Mouse (Mus musculus) embryo, embryonic 10.5 days (tissue): ENCODE measurements around the gene Cfap46.

Source experiments
- DNase-seq: peaks from one replicate; pipeline ENCODE4 v3.0.0-alpha.2; 2015; ENCODE audit warnings: low spot score

The Cfap46 gene

DNA sequence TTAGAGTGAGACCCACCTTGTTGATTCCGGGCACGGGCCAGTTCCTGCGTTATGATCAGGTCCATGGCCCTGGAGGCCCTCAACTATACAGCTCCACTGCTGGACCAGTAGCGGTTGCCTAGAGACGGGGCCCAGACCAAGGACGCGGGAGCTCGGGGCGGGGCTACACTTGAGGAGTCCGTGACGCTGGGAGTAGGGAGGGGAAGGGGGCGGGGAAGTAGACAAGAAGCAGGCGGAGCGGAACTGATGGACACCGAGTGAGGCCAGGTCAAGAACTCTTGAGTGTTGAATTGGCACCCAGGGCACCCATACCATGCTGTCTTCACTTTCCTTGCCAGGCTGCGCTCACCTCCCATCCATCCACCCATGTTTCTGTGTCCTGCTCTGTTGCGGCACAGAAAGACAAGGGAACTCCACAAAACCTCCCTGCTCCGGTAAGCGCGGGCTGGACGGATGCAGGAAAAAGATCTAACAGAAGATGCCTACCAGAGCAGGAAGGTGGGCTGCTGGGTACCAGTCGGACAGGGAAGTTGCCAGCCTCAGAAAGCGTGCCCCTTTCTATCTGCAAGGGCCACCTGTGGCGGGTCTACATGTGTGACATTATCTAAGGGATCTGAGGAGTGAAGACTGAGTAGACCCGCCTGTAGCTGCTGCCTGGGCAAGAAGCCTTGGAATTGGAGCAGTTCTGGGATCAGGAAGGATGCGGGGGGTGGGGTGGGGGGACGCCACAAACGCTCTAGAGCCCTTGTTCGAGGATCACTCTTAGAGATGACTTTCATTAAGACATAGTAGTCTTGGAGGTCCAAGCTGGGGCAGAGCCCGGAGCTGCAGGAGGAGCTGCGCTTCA lies at the start of gene Cfap46:
Gene Cfap46, minus strand, starts transcription at position 112 of the 847 bp plus-strand sequence.
- DNase-seq: peak; percentile 98

DNA sequence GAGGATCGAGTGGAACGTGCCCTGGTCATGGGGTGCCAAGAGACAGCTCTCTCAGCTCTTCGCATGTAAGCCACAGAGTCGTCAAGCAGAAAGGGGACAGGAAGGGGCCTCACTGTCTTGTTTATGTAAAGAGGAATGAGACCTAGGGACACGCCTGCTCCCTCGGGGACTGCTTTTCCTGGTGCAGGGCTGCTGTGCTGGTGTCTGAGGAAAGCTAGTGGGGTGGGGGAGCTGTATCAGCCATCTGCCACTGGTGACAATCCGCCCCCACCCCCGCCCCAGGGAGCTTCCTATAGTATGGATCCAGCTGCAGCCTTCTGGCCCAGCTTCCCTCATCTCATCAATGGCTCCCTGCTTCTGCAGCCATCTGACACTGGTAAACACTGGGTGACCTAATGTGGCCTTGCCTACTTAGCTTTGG lies 47.7 kb upstream of the Cfap46 start:
- DNase-seq: peak; percentile 13

DNA sequence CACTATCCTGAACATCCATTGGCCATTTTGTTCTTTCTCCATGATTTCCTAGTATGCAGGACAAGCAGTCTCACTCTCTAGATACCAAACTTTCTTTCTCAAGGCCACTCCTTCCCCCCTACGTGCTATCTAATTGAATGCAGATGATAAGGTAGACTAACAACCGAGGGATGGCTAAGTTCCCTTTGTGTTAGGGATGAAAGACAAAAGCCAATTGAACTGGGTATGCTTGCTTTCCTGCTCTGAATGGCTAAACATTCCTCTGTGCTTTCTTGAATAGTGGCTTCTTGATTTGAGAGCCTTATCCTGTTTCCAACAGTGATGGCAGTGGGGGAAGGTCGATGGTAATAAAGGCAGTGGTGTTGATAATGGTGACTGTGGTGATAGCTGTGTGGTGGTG lies 43.5 kb upstream of the Cfap46 start:
- DNase-seq: no peak

DNA sequence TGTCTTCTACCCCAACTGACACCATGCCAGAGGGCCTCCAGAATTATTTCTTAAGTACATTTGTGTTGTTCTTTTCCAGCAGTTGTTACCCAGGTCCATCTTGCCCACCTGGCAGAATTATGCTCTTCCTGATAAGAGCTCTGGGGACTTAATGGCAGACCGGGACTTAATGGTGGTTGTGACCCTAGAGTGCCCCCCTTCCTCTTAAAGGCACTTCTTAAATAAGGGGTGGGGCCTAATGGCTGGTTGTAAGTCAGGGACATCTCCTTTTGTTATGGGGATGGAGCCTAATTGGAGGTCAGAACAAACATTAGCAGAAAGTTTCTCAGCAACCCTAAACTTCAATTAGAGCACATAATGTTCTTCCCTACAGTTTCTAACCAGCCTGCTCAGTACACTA lies 42.0 kb upstream of the Cfap46 start:
- no peak for DNase-seq

DNA sequence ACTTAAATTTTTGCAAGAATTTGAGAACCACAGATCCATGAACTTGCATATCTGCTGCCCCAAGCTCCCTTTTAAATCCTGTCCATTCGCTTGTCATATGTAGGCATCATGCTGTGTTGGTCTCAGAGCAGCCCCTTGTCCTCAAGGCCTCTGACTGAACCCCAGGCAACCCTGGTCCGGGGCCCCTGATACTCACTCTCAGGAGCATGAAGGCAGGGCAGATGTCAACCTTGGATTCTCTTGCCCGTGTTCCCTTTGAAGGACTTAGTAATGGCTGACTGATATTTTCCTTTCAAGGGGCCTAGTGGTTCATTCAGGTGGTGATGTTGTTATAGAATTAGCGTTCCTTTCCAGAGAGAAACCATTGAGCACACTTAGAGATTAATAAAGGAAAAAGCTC lies 40.4 kb upstream of the Cfap46 start:
- DNase-seq: no peak

DNA sequence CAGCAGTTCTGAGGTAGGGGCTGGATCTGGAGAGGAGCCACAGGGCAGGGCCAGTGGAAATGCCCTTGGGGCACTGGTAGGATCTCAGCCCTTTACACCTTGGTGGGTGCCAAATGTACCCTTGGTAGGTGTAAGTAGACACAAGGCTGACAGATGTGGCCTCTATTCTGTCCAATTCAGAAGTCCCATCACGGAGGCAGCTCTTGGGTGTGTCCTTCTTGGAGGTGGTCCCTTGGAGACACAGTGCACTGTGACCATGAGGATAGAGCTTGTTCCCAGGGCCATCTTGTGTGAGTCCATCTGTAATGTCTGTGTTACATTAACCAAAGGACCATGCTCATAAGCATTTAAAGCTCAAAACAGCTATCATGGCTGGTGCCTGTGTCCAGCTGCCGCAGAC lies 37.6 kb upstream of the Cfap46 start:
- DNase-seq: no peak

DNA sequence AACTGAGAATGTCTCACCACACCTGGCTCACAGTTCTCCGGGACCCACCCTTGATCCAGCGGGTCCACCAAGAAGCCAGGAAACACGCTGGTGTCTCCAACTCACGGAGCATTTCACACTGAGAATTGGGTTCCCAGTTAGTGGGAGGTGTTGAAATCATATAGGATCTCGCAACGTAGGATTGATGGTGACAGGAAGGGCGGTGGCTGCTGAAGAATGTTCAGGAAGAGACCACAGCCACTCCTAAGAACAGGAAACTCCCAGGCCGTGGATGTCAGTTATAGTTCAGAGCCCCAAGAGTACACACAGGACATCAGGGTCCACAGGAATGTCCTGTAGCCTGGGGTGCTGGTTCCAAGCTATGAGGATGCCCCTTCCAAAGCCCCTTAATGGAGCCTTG lies 34.2 kb upstream of the Cfap46 start:
- DNase-seq: no peak

DNA sequence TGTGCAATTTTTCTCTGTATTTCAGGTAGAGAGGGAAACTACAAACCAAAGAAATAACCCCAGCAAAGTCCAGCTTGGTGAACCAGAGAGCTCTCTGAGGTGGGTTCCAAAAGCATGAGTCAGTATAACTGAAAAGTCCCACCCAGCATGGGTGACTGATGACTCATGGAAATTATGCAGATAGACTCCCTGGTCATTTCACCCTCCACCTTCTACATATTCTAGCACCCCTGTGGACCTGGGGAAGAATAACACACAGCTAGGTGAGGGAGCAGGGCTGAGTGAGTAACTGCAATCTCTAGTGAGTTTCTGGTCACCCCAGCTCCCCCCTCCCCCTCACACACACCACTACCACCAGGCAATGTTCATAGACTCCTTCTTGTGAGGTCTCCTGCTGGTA lies 28.2 kb upstream of the Cfap46 start:
- no peak for DNase-seq

DNA sequence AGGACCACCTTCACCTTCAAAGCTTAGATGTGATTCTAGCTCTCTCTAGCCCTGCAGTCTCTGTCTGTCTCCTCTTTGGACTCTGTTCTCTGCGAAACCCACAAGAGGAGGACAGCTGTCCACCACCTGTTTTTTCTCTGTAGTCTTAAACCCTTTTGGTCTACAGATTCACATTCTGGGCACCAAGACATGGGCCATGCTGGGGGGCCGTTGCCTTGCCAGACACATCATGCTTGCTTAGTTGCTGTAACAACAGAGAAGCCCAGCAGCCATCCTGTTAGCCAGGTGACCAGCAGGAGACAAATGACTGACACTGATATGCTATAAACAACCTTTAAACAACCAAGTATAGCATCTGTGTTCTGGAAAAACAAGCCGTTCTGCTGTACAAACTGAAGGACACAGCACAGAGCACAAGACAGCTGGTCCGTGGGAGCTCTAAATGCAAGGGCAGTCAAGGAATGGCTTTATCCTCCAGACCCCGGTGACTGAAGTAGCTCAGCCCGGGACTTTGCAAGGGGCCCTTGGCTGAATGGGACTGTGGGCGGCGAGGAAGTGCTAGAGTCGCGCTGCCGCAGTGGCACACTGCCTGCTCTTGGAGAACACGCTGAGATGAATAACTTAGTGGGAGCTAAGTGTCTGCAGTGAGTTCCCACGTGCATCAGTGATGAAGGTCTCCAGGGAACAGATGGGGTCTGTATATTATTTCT lies 22.9 kb upstream of the Cfap46 start:
- no peak for DNase-seq

DNA sequence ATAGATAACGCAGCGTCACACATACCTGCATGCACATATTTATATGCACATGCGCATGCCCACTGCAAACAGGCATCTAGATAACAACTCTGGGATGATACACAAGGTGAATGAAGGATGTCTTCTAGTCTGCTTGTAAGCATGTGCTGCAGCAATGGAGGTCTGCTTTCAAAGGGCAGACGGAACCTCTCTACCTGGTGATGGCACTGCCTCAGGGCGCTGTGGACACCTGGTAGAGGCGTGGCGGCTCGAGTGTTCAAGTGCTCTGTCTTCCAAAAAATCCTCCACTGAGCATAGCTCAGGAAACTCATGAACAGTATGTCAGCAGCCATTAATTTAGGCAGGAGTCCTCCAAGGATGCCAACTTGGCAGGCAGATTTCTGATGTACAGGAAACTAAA lies 22.2 kb upstream of the Cfap46 start:
- DNase-seq: no peak

DNA sequence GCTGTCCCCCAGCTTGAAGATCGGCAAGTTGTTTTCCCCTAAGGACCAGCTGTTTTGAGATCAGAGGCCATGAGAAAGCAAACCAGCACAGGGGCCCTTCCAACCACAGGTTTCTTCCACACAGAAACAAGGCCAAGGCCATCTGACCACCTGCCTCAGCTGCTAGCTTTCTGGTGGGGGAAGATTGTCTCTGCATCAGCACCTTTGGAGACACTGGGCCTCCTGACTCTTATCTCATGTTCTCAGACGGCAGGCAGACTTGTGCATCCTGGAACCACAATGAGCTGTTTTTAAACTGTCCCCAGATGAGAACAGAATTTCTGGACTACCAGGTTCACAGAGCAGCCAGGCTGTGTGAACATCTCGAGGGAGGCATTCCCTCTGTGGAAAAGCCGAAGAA lies 21.5 kb upstream of the Cfap46 start:
- DNase-seq: no peak

DNA sequence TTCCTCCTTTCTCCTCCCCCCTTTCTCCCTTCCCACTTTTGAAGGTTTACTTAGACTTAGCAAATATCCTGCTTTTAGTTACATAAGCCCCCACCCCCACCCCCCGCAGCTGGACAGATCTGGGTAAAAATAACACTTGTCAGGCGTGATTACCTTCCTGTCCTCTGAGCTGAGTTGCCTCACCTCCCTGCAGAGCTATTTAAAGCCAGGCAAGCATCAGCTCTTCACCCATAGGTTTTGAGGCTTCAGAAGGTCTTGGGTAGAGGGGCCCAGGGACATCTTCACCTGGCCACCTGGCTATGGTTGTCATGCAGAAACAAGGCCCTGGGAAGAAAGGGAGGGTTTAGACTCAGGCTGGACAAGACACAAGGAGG lies 20.2 kb upstream of the Cfap46 start:
- no peak for DNase-seq

DNA sequence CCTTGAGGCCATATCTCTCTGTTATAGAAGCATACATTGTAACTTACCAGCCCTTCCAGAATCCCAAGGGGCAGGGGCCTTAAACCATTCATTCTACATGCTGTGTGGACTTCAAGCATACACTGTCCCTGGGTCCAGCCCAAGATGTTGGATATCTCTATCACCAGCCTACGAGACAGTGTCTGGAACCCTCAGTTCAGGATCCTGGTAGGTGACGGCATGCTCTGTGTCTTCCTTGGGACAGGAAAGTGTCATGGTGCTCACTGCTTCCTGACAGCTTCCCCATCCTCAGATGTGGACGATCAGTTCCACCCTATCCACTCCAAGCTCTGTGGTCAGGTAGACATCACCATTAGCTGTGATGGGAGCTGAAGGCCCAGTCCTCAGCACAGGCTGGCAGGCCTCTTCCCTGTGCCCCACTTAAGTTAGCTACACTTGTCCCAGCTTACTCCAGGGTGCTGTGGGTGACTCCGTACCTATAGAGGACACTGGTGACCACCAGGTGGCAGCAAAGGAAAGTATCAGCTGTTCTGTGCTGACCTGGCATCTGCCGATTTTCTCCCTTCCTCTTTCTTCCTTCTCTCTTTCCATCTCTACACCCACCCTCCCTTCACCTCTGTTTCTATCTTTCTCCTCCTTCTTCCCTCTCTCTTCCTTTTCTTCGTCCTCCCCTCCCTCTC lies 19.7 kb upstream of the Cfap46 start:
- peak; percentile 88 for DNase-seq

DNA sequence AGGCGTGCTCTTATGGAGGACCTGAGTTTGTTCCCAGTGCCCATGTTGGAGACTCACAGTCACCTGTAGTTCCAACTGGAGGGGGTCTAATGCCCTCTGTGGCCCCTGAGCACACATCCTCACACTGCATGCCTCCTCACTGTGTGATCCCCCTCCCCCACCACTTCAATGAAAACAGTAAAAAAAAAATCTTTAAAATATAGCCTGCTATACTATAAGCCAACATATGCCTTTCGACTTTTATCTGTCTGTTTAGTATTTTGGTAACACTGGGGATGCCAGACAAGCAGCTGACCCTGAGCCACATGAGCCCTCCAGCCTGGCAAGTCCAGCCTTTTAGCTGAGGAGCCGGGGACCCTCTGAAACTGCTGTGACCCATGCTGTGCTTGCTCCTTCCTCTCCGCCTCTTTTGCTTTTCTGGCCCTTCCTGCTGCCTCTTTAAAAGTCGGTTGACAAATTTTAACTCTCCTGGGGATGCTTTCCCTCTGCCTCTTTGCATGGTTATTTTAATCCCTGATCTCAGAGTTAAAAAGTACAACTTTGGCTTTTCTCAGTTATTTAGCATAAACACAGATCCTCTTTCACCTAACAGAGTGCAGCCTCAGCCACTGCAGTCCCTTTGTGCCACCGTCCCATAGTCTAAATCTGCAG lies 18.2 kb upstream of the Cfap46 start:
- DNase-seq: no peak

DNA sequence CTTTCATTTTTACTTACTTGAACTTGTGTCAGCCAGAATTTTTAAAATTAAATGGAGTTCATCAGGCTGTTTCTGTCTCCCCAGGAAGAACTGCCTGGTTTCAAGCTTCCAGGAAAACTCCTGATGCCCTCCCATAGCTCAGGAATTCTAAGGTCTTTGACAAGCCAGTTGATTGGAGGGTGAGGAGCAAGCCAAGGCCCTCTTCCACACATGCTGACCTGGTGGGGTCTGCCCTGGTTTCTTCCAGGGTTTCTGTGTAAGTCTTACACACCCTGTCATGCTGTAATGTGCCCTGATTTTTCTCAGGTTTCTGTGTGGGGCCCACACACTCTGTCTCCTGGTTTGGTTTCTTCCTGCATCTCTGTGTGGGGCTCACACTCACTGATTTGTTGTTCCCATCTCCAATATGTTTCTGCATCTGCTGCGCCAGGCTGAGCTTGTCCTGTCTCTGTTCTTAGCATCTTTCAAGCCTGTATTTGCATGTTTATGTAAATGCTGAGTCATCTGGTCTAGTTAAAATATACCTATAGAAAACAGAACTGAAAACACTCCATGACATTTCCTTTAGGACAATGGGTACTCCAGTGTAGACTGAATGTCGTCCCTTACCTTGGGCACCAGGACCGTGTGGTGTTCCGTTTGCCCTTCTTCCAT lies 9.2 kb upstream of the Cfap46 start:
- no peak for DNase-seq

DNA sequence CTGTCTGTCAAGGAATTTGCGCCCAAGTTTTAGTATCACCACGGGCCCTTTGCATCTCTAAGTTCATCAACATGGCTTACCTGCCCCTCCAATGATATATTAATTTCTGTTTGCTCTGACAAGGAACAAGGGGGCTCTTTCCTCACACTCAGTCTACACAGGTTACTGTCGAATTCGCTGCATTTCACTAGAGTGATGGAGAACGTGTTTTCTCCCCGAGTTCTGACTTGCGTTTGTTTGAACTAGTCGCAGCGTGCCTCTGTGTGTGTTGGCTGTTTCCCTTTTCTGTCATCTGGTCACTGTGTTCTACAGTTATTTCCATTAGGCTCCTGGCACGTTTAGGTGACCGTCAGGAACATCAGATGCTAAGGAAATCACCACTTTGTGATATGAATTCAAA lies 8.6 kb upstream of the Cfap46 start:
- DNase-seq: no peak

DNA sequence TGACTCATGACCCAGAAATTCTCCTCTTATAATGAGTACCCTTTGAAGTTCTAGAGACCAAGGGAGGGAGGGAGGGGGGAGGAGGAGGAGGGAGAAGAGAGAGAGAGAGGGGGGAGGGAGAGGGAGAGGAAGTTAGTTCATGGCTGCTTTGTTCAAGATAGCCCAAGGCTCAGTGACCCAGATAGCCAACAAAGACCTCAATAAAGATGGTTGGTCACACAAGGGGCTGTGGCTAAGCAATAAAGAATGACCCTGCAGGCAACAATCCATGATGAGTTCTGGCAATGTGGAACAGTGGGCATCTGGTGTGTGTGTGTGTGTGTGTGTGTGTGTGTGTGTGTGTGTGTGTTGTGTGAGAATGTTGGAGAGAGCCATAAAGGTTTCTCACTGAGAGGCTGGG lies 1.7 kb upstream of the Cfap46 start:
- peak; percentile 50 for DNase-seq

DNA sequence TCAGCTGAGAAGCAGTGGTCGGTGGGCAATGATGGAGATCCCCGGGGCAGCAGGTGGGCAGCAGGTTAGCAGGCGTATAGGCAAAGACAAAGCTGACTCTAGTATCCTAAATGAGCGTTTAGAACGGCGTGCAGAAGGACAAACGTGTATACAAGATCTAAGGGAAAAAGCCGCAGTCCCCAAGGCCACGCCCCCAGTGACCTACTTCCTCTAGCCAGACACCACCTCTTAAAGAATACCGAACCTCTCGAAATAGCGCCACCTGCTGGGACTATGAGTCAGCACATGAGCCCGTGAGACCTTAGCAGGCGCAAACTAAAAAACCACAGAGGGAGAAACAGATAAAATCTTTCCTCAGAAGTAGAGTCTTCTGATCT lies 924 bp upstream of the Cfap46 start:
- peak; percentile 98 for DNase-seq

DNA sequence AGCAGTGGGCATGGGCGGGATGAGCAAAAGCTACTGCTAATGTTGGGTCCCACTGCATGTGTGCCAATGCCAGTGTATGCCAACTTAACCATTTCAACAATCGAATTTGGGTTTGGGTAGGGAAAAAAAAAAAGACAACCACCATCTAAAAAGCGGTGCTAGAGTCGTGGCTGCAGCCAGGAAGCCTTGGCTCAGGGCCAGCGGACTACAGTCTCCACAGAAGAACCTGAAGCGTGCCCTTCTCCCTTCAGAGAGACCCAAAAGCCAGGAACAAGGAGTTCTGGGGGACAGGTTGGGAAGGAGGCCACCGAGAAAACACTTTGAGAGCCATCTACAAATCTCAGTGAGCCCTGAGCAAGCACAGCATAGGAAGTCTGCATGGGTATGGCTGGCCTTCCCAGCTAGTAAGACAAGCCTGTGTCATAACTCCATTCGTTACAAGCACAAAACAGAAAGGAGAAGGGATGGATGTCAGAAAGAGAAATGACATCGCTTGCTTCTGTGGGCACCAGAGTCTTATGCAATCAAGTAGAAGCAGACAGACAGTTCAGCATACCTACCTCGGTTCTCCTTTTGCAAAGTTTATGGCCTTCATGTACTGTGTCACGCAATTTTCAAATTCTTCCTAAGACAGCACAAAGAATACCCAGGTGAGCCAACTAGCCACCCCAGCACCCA lies 1.6 kb downstream of the Cfap46 start:
- no peak for DNase-seq

DNA sequence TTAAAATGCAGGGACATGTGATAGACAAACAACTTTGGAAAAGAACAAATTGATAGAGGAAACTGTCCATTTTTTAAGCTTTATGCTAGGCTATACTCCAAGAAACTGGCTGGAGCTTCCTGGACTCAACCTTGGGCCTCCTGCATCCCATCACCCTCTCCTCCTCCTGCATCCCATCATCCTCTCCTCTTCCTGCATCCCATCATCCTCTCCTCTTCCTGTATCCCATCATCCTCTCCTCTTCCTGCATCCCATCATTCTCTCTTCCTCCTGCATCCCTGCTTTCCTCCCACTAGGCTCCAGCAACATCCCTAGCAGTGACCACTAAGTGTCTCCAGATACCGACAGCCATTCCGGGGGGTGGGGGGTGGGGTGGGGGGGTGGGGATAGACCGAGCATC lies 7.2 kb downstream of the Cfap46 start:
- DNase-seq: no peak

DNA sequence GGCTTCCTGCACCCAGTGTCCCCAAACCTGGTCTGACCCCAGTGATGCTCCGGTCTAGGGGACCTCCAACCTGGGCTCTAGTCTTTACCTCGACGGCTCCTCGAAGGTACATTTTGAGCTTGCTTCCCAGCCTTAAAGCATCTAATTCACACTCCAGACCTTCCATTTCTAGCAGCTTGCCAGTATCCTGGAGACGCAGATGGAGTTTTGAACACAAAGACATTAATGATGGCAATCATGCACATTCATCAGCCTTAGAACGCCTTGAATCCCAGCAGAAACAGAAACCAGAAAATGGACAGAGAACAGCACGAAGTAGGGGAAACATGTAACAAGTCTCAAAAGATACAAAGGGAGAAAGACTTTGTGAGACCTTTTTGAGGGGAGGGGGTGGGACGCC lies 16.7 kb downstream of the Cfap46 start:
- DNase-seq: no peak

DNA sequence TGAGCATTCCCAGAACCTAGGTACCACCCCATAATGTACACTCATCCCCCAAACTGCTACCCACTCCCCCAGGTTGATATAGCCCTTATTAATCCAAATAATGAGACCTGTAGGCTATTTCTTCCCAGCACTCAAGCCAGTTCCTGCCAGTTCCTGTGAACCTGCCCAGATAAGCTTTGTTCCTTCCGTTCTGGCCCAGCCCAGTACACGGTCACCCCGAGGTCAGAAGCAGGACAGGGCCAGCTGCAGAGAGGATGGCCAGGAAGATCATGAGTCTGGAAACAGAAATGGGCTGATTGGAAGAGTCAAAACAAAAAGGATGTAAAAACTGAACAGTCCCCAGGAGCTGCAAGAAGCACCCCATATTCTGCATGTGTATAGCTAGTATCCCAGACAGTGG lies 20.3 kb downstream of the Cfap46 start:
- DNase-seq: no peak
